Mouse (Mus musculus) myocyte (in vitro differentiated cells): ENCODE results near the gene Slc25a21. TPM values are rescaled to one million over a fixed set of nuclear protein-coding genes. Genes with fewer than 3 reads are reported as not detected.

Experiments used
- H3K27me3 ChIP-seq: one replicate; pipeline ENCODE4 v1.6.1; 2011; ENCODE audit not compliant: control insufficient read depth, insufficient read depth, insufficient read length
- H3K36me3 ChIP-seq: one replicate; pipeline ENCODE4 v1.6.1; 2011; ENCODE audit not compliant: control insufficient read depth, insufficient read depth
- H3K4me2 ChIP-seq: one replicate; pipeline ENCODE4 v1.6.1; 2011; ENCODE audit warnings: low read depth, control low read depth
- H3K4me3 ChIP-seq: one replicate; pipeline ENCODE4 v1.5.1; 2011; ENCODE audit warnings: mild to moderate bottlenecking, control low read depth, moderate library complexity
- H3K79me2 ChIP-seq: one replicate; pipeline ENCODE4 v1.6.1; 2011; ENCODE audit not compliant: control insufficient read depth, insufficient read depth
- H3ac ChIP-seq: one replicate; pipeline ENCODE4 v1.6.1; 2011; ENCODE audit not compliant: control insufficient read depth, insufficient read length
- CEBPB ChIP-seq: IDR thresholded peaks from 2 replicates; pipeline ENCODE4 v1.6.1; 2011; ENCODE audit warnings: mild to moderate bottlenecking, moderate library complexity; ENCODE audit not compliant: poor library complexity, insufficient read depth, severe bottlenecking
- E2F4 ChIP-seq: IDR thresholded peaks from one replicate; pipeline ENCODE4 v1.6.1; 2011; ENCODE audit warnings: mild to moderate bottlenecking, control low read depth, moderate library complexity; ENCODE audit not compliant: insufficient read depth
- MAX ChIP-seq: IDR thresholded peaks from one replicate; pipeline ENCODE4 v1.6.1; 2011; ENCODE audit warnings: low read depth, mild to moderate bottlenecking, control low read depth
- MYOD1 ChIP-seq, 3 experiments: IDR thresholded peaks; one replicate each; pipeline ENCODE4 v1.6.1; 2011; ENCODE audit warnings: control low read depth in 2 of 3, low read depth in 2 of 3, mild to moderate bottlenecking in 2 of 3, moderate library complexity in 1 of 3; ENCODE audit not compliant: insufficient read length in 2 of 3, control insufficient read depth in 1 of 3
- MYOG ChIP-seq, 3 experiments: IDR thresholded peaks; one replicate each; pipeline ENCODE4 v1.6.1; 2011; ENCODE audit warnings: control low read depth in 2 of 3, low read depth in 2 of 3, mild to moderate bottlenecking in 2 of 3; ENCODE audit not compliant: insufficient read length in 2 of 3, control insufficient read depth in 1 of 3, insufficient read depth in 1 of 3
- POLR2A ChIP-seq: IDR thresholded peaks from one replicate; pipeline ENCODE4 v1.6.1; 2011; ENCODE audit warnings: low read depth, mild to moderate bottlenecking, control low read depth, moderate library complexity; ENCODE audit not compliant: insufficient read length
- POLR2AphosphoS2 ChIP-seq: IDR thresholded peaks from one replicate; pipeline ENCODE4 v1.6.1; 2011; ENCODE audit warnings: low read depth, control low read depth; ENCODE audit not compliant: insufficient read length
- REST ChIP-seq: IDR thresholded peaks from one replicate; pipeline ENCODE4 v1.6.1; 2011; ENCODE audit warnings: mild to moderate bottlenecking, control low read depth, moderate library complexity; ENCODE audit not compliant: insufficient read depth, insufficient read length
- SRF ChIP-seq: IDR thresholded peaks from one replicate; pipeline ENCODE4 v1.6.1; 2011; ENCODE audit warnings: low read depth; ENCODE audit not compliant: control insufficient read depth, insufficient read length
- TCF12 ChIP-seq: IDR thresholded peaks from one replicate; pipeline ENCODE4 v1.6.1; 2011; ENCODE audit warnings: mild to moderate bottlenecking, control low read depth; ENCODE audit not compliant: poor library complexity, insufficient read depth, severe bottlenecking
- TCF3 ChIP-seq: IDR thresholded peaks from one replicate; pipeline ENCODE4 v1.6.1; 2011; ENCODE audit warnings: low read depth, control low read depth; ENCODE audit not compliant: insufficient read length
- USF1 ChIP-seq: IDR thresholded peaks from one replicate; pipeline ENCODE4 v1.6.1; 2011; ENCODE audit warnings: low read depth, mild to moderate bottlenecking, control low read depth, moderate library complexity
- polyA plus RNA-seq: library from polyadenylated mRNA; unstranded; fragments of >200 nt; fragmentation: generic; extraction: Trizol; gene quantifications from one replicate; pipeline ENCODE4 v1.2.1, GENCODE M21; 2012; ENCODE audit warnings: missing spikeins

Gene Slc25a21
- polyA plus RNA-seq, 1 experiment: not detected

DNA sequence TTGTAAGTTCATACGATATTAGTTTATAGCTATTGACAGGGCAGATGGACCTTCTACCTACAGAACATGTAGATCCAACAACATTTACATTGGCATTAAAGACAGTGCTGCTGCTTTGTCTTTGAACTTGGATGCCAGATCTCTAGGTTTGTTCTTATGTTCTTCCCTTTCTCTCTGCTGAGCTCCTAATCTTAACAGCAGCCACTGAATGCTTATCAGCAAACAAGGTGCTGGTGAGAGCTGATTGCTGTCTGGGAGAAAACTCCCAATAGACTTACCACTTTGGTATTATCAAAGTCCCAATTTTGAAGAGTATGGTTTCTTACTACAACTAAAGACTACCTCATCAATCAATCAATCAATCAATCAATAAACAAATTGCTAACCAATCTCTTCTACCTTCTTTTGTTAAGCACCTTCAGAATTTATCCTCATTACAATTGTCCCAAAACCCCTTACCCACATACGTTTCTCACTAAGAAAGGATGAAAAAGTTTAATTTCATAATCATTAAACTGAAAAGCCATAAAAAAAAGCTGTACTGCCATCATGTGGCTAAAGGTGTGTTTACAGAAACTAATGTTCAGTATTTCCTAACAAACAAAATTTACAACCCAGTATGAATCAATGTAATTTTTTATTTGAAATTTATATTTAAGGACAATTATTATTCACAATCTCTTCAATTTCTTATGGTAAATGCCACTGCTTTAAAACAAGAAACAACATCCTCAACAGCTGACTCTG lies 12.7 kb downstream of the Slc25a21 start:
- Histone ChIP-seq H3K4me3 (no peak overlapping the region), H3K36me3 (no peaks in the 10 kb centered on the region), H3K79me2 (no peaks in the 10 kb centered on the region), H3ac (no peak overlapping the region), H3K4me2 (no peak overlapping the region), H3K27me3 (no peaks in the 10 kb centered on the region)
- TF ChIP-seq MYOG (IDR thresholded peaks at IDR 0.05; ENCODE audit: control insufficient read depth in 1 of 3, insufficient read depth in 1 of 3, insufficient read length in 2 of 3, low read depth in 2 of 3): no peak
- no peak for TF ChIP-seq POLR2AphosphoS2
- TF ChIP-seq TCF3: no peak
- TF ChIP-seq CEBPB: no peak
- no peak for TF ChIP-seq TCF12
- no peak for TF ChIP-seq REST
- no peak for TF ChIP-seq E2F4

DNA sequence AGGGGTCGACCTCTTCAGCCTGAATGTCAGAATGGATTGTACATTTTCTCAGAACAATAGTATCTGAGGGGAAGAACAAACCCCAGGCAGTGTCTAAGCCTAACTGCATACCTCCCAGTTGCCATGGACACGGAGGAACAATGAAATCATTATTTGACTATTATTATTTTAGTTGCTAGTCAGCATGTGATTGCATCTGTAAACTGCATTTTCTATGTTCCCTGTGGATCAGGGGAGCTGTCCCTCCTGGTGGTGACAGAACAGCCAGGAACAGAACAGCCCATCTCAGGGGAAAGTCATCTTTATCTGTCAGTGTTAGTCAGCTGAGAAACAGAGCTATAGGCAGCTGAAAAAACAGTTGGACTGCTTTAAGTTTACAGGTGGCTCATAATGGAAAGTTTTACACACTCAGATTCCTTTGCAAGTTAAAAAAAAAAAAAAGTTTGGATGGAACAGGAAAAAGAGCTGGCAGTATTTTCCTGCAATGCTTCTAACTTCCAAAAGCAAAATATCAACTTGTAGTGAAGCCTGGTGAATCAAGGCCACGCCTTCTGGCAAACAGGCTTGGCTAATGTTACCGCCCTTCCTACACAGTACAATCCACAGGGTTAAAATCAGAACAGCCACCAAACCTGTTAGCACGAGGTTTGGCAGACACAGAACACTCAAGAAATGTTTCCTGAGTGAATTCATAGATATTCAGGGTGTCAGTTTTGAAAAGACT lies 17.6 kb downstream of the Slc25a21 start:
- Histone ChIP-seq H3K27me3 (no peaks in the 10 kb centered on the region), H3K4me2 (no peak overlapping the region), H3K4me3 (no peak overlapping the region), H3ac (no peak overlapping the region), H3K79me2 (no peaks in the 10 kb centered on the region), H3K36me3 (no peaks in the 10 kb centered on the region)
- TF ChIP-seq CEBPB (no peak), TCF12 (no peak), SRF (no peak), REST (no peak), POLR2A (no peak), TCF3 (no peak), E2F4 (no peak), MAX (no peak), MYOD1 (IDR thresholded peaks at IDR 0.05; ENCODE audit: control insufficient read depth in 1 of 3, insufficient read length in 2 of 3, low read depth in 2 of 3) (no peak), MYOG (IDR thresholded peaks at IDR 0.05; ENCODE audit: control insufficient read depth in 1 of 3, insufficient read depth in 1 of 3, insufficient read length in 2 of 3, low read depth in 2 of 3) (no peak), POLR2AphosphoS2 (no peak), USF1 (no peak)

DNA sequence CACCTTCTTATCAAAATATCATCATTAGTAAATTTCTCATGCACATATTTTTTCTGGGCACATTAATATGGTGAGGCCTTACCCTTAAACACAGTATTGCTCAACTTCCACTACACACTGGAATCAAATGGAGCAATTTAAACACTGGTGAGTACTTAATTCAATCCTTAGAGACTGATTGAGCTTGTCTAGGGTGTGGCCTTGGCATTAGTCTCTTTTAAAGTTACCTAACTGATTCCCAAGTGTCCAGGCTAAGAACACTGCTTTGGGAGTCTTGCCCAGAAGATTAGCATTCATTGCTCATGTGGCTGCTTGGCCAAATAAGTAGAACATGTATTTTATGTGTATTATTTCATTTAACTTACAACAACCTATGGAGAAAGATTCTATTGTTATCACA lies 18.5 kb downstream of the Slc25a21 start:
- H3ac ChIP-seq: no peak overlapping the region
- no peak overlapping the region for H3K4me3 ChIP-seq
- H3K4me2 ChIP-seq: no peak overlapping the region
- no peaks in the 10 kb centered on the region for H3K27me3 ChIP-seq
- no peaks in the 10 kb centered on the region for H3K79me2 ChIP-seq
- H3K36me3 ChIP-seq: no peaks in the 10 kb centered on the region
- TF ChIP-seq MYOG (IDR thresholded peaks at IDR 0.05; ENCODE audit: control insufficient read depth in 1 of 3, insufficient read depth in 1 of 3, insufficient read length in 2 of 3, low read depth in 2 of 3): no peak
- no peak for TF ChIP-seq MAX
- TF ChIP-seq USF1: no peak
- no peak for TF ChIP-seq E2F4
- no peak for TF ChIP-seq SRF

DNA sequence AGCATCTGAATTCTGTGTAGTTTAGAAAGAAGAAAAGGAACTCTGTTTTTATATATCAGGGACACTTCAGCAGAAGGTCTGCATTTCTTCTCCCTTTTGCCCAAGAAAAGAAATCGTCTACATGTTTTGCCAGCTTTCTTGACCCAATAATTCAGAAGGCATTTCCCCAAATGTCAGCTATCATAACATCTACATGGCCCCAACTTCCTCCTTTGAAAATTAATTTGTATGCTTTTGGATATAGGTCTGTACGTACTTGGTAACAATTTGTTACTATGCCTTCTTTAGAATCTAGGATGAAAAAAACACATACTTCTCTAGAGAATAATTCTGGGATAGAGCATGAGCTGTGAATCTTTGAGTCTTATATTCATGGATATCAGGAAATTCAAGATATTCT lies 34.0 kb downstream of the Slc25a21 start:
- H3K79me2 ChIP-seq: no peaks in the 10 kb centered on the region
- H3K4me2 ChIP-seq: no peak overlapping the region
- H3K27me3 ChIP-seq: no peaks in the 10 kb centered on the region
- H3K36me3 ChIP-seq: no peaks in the 10 kb centered on the region
- no peak for TF ChIP-seq TCF3
- no peak for TF ChIP-seq POLR2AphosphoS2
- no peak for TF ChIP-seq TCF12
- TF ChIP-seq POLR2A: no peak
- no peak for TF ChIP-seq MYOG (IDR thresholded peaks at IDR 0.05; ENCODE audit: control insufficient read depth in 1 of 3, insufficient read depth in 1 of 3, insufficient read length in 2 of 3, low read depth in 2 of 3)
- no peak for TF ChIP-seq SRF
- no peak for TF ChIP-seq CEBPB
- H3K4me3 ChIP-seq: no peak overlapping the region
- H3ac ChIP-seq: no peak overlapping the region

DNA sequence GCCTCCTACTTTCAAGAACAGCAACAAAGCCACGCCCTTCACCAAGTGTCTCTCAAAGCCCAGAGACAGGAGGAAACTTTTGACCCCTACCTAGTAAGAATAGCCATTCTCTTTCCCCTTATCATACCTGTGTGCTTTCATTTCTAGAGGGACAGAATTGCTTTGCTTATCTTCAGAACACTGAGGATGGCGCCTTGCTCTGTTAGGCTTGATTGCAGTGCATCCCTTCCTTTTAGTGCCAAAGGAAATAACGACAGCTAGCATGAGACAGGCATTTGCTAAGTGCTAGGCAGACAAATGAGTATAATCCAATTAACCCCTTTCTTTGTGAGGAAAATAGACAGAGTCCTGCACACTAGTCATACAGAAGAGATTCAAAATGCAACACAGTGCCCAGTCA lies 34.4 kb downstream of the Slc25a21 start:
- H3K4me3 ChIP-seq: no peak overlapping the region
- no peaks in the 10 kb centered on the region for H3K36me3 ChIP-seq
- H3K4me2 ChIP-seq: no peak overlapping the region
- H3K27me3 ChIP-seq: no peaks in the 10 kb centered on the region
- H3ac ChIP-seq: no peak overlapping the region
- no peaks in the 10 kb centered on the region for H3K79me2 ChIP-seq
- TF ChIP-seq SRF: no peak
- no peak for TF ChIP-seq TCF3
- no peak for TF ChIP-seq MYOG (IDR thresholded peaks at IDR 0.05; ENCODE audit: control insufficient read depth in 1 of 3, insufficient read depth in 1 of 3, insufficient read length in 2 of 3, low read depth in 2 of 3)
- TF ChIP-seq E2F4: no peak
- TF ChIP-seq REST: no peak
- TF ChIP-seq TCF12: no peak
- TF ChIP-seq USF1: no peak
- TF ChIP-seq POLR2A: no peak
- no peak for TF ChIP-seq CEBPB
- TF ChIP-seq MYOD1 (IDR thresholded peaks at IDR 0.05; ENCODE audit: control insufficient read depth in 1 of 3, insufficient read length in 2 of 3, low read depth in 2 of 3): no peak
- no peak for TF ChIP-seq POLR2AphosphoS2
- no peak for TF ChIP-seq MAX
